Mouse (Mus musculus): ENCODE measurements at regions not wholly inside any gene's neighbourhood (a gene's known extent, or its start where the extent isn't known, plus 50 kb on each side); places are given as distances from the start of the nearest gene placed in this dataset.

DNA sequence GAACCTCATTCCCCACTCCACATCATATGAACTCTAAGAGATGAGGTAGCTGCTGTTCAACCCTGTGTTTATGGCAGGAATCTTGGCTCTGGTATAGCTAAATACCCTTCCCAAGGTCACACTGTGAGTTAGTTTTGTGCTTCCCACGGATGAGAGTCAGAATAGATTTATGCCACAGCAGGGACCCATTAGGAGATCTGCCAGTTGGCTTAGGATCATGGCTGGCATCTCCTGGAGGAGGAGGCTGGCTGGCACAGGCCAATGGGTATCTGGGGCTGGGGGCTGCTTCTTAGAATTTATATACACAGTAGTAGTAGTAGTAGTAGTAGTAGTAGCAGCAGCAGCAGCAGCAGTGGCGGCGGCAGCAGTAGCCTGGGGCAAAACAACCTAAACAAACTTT, 111.8 kb downstream of the Nucb2 start:
- TF ChIP-seq CTCF (IDR thresholded peaks at IDR 0.05; ENCODE audit: control insufficient read depth, insufficient read depth, low read length) (no peak), POLR2A (IDR thresholded peaks at IDR 0.05; ENCODE audit: borderline replicate concordance, control insufficient read depth, low read depth, low read length) (no peak)
